Mouse (Mus musculus) intestine, embryonic 16.5 days (tissue): ENCODE data around the gene E030025P04Rik. TPM values are rescaled to one million over a fixed set of nuclear protein-coding genes. Genes with fewer than 3 reads are reported as not detected.
A peak's percentile ranks its signal among the peaks of the same experiment; 100 is the strongest.

Experiments
- ATAC-seq: fragments of 200-750 bp; cut with Nextera tagmentation; 2 replicates; pipeline ENCODE4 v1.8.0; 2017; ENCODE audit warnings: moderate TSS enrichment, moderate library complexity
- H3K27ac ChIP-seq: fragments of 300-500 bp; sonication (generic); 2 replicates; pipeline ENCODE4 v1.5.1; 2014; ENCODE audit warnings: mild to moderate bottlenecking, low read length
- H3K27me3 ChIP-seq: fragments of 300-500 bp; sonication (generic); replicated peaks from 2 replicates; pipeline ENCODE4 v1.6.1; 2014; ENCODE audit warnings: low read length, control low read depth, mixed read lengths; ENCODE audit not compliant: control insufficient read depth, insufficient read depth
- H3K36me3 ChIP-seq: fragments of 300-500 bp; sonication (generic); 2 replicates; pipeline ENCODE4 v1.6.1; 2014; ENCODE audit warnings: low read length, control low read depth; ENCODE audit not compliant: control insufficient read depth, insufficient read depth
- H3K4me1 ChIP-seq: fragments of 300-500 bp; sonication (generic); 2 replicates; pipeline ENCODE4 v1.6.1; 2014; ENCODE audit warnings: low read length, control low read depth, mixed read lengths; ENCODE audit not compliant: control insufficient read depth, insufficient read depth
- H3K4me2 ChIP-seq: fragments of 300-500 bp; sonication (generic); 2 replicates; pipeline ENCODE4 v1.6.1; 2014; ENCODE audit warnings: low read depth, low read length, control low read depth
- H3K4me3 ChIP-seq: fragments of 300-500 bp; sonication (generic); 2 replicates; pipeline ENCODE4 v1.5.1; 2014; ENCODE audit warnings: mild to moderate bottlenecking, low read length
- H3K9ac ChIP-seq: fragments of 300-500 bp; sonication (generic); 2 replicates; pipeline ENCODE4 v1.6.1; 2014; ENCODE audit warnings: low read depth, low read length
- H3K9me3 ChIP-seq: fragments of 300-500 bp; sonication (generic); 2 replicates; pipeline ENCODE4 v1.6.1; 2016; ENCODE audit warnings: low read length, control low read depth; ENCODE audit not compliant: control insufficient read depth
- WGBS: fragments of 180-500 bp; shearing (Covaris S2); extraction: QIAGEN DNeasy Blood & Tissue Kit; methylation state at CpG from one replicate; pipeline ENCODE4 v1.1.7; 2014; 5-methylcytosine and 5-hydroxymethylcytosine counted together
- polyA plus RNA-seq: library from polyadenylated mRNA; unstranded; fragments of >200 nt; fragmentation: Nextera tagmentation; extraction: Ambion mirVana; gene quantifications from 2 replicates; pipeline ENCODE4 v1.2.1, GENCODE M21; 2015

Gene E030025P04Rik
- polyA plus RNA-seq, 1 experiment from 2014 or later, result not detected

DNA sequence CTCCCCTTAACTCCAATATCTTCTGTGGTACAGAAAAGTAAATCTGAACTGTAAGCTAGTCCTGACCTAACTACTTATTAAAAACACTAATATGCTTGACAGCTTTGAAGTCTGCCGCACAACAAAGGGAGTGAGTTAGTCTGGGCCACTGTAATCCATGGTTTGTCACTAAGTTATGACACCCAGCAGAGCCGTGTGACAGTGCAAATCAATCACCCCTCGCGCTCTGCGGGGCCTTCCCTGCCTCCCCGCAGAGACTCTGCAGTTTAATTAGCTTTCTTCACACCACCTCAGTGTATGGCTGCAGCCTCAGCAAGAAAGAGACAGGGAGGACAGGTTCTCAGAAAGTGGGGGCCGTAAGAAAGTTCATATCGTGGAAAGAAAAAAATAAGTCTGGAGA is 37.4 kb downstream of the E030025P04Rik start:
- 19% methylated on average over 8 of the region's 8 CpGs for WGBS
- no peak overlapping the region for H3K4me3 ChIP-seq
- no peaks in the 10 kb centered on the region for H3K4me1 ChIP-seq
- no peak overlapping the region for H3K9ac ChIP-seq
- 0 out of 2 replicates have a peak, but pooled peaks have one; percentile 31 for ATAC-seq
- H3K27me3 ChIP-seq, result no peaks in the 10 kb centered on the region
- H3K36me3 ChIP-seq, result no peaks in the 10 kb centered on the region
- no peak overlapping the region for H3K4me2 ChIP-seq
- no peak overlapping the region for H3K27ac ChIP-seq
- H3K9me3 ChIP-seq, result no peaks in the 10 kb centered on the region

DNA sequence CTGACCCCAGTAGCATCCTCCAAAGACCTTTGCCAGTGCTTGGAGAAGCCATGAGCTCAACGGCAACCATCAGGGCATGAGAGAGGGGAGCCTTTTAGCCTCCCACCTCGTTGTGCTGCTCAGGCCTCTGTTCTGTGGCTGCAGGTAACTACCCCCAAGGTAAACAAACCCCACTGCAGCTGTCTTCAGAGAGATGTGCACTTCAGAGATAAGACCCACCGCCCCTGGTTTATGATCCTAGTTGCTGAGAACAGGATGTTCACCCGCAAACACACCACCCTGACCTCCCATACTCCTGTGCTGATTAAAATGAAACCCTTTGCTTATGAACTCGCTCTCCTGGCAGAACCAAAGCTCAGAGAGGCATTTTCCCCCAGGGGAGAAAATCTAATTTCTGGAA is 38.0 kb downstream of the E030025P04Rik start:
- no peaks in the 10 kb centered on the region for H3K9me3 ChIP-seq
- no peaks in the 10 kb centered on the region for H3K27me3 ChIP-seq
- H3K4me2 ChIP-seq, result no peak overlapping the region
- H3K4me1 ChIP-seq, result no peaks in the 10 kb centered on the region
- WGBS, result 24% methylated on average over 5 of the region's 5 CpGs
- H3K9ac ChIP-seq, result no peak overlapping the region
- no peak overlapping the region for H3K4me3 ChIP-seq
- no peak overlapping the region for H3K27ac ChIP-seq
- no peaks in the 10 kb centered on the region for H3K36me3 ChIP-seq
- ATAC-seq, result peak; percentile 56

DNA sequence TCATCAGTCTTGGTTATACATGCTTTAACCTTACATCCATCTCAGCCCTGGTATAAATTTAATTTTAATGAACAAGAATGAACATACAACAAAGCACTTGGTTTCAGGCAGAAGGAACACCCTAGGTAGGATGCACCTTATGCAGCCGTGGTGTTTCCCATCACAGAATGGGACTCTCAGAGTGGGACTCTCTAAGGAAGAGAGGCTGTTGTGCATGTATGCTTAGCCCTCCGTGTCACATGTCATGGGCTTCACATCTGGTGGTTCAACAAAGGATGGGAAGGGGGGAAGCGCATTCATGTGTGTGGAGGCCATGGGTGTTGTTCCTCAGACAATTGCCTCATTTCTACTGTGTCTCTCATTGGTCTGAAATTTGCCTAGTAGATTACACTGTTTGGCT is 40.8 kb downstream of the E030025P04Rik start:
- H3K4me3 ChIP-seq, result no peak overlapping the region
- H3K4me2 ChIP-seq, result no peak overlapping the region
- no peak overlapping the region for H3K27ac ChIP-seq
- H3K36me3 ChIP-seq, result no peaks in the 10 kb centered on the region
- no peaks in the 10 kb centered on the region for H3K9me3 ChIP-seq
- H3K9ac ChIP-seq, result no peak overlapping the region
- H3K4me1 ChIP-seq, result peaks cover 4% of the 10 kb centered on the region; the same call in 1 of the 2 replicates
- no peak for ATAC-seq
- 89% methylated on average over 3 of the region's 3 CpGs for WGBS
- H3K27me3 ChIP-seq, result no peaks in the 10 kb centered on the region

DNA sequence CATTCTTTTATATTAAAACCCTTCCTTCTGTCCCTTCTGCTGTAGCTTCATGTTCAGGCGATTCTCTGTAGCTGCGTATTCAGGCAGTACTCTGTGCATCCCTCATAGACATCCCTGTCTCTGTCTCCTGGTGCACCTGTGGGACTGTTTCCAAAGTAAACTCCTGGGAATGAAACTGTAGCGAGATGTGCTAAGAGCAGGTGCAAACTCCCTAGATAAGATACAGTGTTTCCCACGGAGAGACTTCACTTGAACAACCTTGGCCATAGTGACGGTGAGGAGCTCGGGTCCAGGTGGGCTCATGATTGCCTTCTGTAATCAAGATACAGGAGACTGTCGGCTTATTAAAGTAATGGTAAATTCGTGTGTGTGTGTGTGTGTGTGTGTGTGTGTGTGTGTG is 41.5 kb downstream of the E030025P04Rik start:
- H3K9ac ChIP-seq, result no peak overlapping the region
- H3K4me3 ChIP-seq, result no peak overlapping the region
- peak; percentile 54 for ATAC-seq
- H3K36me3 ChIP-seq, result no peaks in the 10 kb centered on the region
- no peaks in the 10 kb centered on the region for H3K27me3 ChIP-seq
- no peak overlapping the region for H3K27ac ChIP-seq
- WGBS, result 73% methylated on average over 8 of the region's 8 CpGs
- no peak overlapping the region for H3K4me2 ChIP-seq
- no peaks in the 10 kb centered on the region for H3K9me3 ChIP-seq
- H3K4me1 ChIP-seq, result peaks cover 4% of the 10 kb centered on the region; the same call in 1 of the 2 replicates

DNA sequence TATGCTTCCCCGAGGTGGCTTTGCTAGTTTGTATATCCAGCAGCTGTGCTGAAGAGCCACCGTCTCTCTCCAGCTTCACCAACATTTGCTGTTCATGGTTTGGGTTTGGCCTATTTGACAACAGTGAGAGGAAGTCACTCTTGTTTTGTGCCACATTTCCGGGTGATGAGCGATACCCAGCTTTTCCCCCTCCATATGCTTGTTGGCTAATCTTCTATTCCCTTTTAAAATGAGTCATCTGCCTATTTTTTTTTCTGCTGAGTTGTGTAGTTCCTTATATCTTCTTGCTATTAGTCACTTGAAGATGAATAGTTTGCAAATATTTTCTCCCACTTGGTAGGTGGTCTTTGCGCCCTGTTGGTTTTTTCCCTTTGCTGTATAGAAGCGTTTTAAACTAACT is 43.9 kb downstream of the E030025P04Rik start:
- Histone ChIP-seq H3K4me2 (no peak overlapping the region), H3K4me1 (peaks cover 4% of the 10 kb centered on the region; the same call in 1 of the 2 replicates), H3K9me3 (no peaks in the 10 kb centered on the region), H3K27me3 (no peaks in the 10 kb centered on the region), H3K9ac (no peak overlapping the region), H3K36me3 (no peaks in the 10 kb centered on the region), H3K4me3 (no peak overlapping the region), H3K27ac (no peak overlapping the region)
- 72% methylated on average over 6 of the region's 6 CpGs for WGBS
- ATAC-seq, result no peak

DNA sequence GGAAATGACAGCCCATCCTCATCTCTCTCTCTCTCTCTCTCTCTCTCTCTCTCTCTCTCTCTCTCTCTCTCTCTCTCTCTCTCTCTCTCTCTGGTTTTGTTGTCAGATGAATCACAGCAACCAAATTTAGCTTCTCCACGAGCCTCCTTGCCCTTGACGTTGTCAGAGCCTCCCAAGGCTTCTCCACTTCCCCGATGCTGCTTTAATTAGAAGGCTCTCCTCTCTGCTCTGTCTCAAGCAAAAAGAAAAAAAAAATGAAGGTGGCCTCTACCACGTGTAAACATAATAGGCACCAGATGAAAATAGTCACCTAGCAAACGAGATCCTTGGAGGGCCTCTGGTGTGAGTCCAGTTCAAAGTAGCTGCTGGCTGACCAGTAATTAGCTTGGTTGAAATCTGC is 52.3 kb downstream of the E030025P04Rik start:
- H3K27me3 ChIP-seq, result no peaks in the 10 kb centered on the region
- H3K9ac ChIP-seq, result no peak overlapping the region
- no peak overlapping the region for H3K27ac ChIP-seq
- WGBS, result 51% methylated on average over 5 of the region's 5 CpGs
- H3K36me3 ChIP-seq, result no peaks in the 10 kb centered on the region
- no peak for ATAC-seq
- H3K4me2 ChIP-seq, result no peak overlapping the region
- no peaks in the 10 kb centered on the region; the same call in 1 of the 2 replicates for H3K4me1 ChIP-seq
- no peak overlapping the region for H3K4me3 ChIP-seq
- no peaks in the 10 kb centered on the region for H3K9me3 ChIP-seq

Other genes starting within 250 kb of the E030025P04Rik start
- gene Axin2, start 224.0 kb downstream of the E030025P04Rik start, polyA plus RNA-seq, result 2.8 and 3.2 TPM in 2 replicates
- gene Rgs9, start 153.8 kb upstream of the E030025P04Rik start, polyA plus RNA-seq, result 3.5 and 3.8 TPM in 2 replicates
- 36.1 and 39.6 TPM in 2 replicates for gene Gna13, start 218.5 kb upstream of the E030025P04Rik start, polyA plus RNA-seq